ENCODE assay signal across 14 mouse cellular contexts in genomic region chr12:24877231-24877630, GRCm38 (mm10). TPM values are rescaled to one million over a fixed set of nuclear protein-coding genes. Genes with fewer than 3 reads are reported as not detected.
A peak's percentile ranks its signal among the peaks of the same experiment; 100 is the strongest.
DNase-seq lines count a peak whose midpoint lies in the region; ATAC-seq and TF ChIP-seq lines count a peak whose summit lies in the region.
"Had no signal": no experiment of that assay in that cellular context is flagged by ENCODE, and none has a peak within 500 bp of the region (broad histone marks: within the 10 kb centered on the region; RNA-seq: fewer than 3 reads in every experiment).

No protein-coding gene starts in this region.

- no peak overlapping the region for H3K27ac ChIP-seq in kidney, embryonic 16.5 days (ENCODE audit: low read length)
- peak overlapping the region; percentile 4; the same call in 1 of the 2 replicates for H3K27ac ChIP-seq in MEL (ENCODE audit: control insufficient read depth, low read depth, low read length)
- peak overlapping the region; percentile 67 for H3K27ac ChIP-seq in embryonic facial prominence, embryonic 14.5 days (replicated peaks; ENCODE audit: low read depth, low read length)
- H3K27ac ChIP-seq in liver, embryonic 15.5 days (replicated peaks): peak overlapping the region; percentile 94
- no peak overlapping the region for H3K27ac ChIP-seq in left cerebral cortex, adult 2 months
- H3K27ac ChIP-seq: forebrain, embryonic 10.5 days; hindbrain, embryonic 13.5 days had no signal

- DNase-seq in kidney, postnatal 14 days: no peak
- DNase-seq in MEL (ENCODE audit: low read depth, low spot score) (no peak), adipocyte (ENCODE audit: low spot score) (no peak)
- DNase-seq in embryonic facial prominence, embryonic 14.5 days (ENCODE audit: low spot score): peak; percentile 70
- no peak for DNase-seq in left cerebral cortex, adult 2 months (ENCODE audit: extremely low spot score in 1 of 2, low spot score in 2 of 2)
- DNase-seq in heart, postnatal 25 days (ENCODE audit: low spot score): no peak
- DNase-seq: kidney, adult 9 months; thymus, postnatal 14 days had no signal

- 0 out of 2 replicates have a peak, but pooled peaks have one; percentile 7 for ATAC-seq in kidney, embryonic 16.5 days (ENCODE audit: low FRiP score, low TSS enrichment)
- peak; percentile 67 for ATAC-seq in embryonic facial prominence, embryonic 14.5 days (ENCODE audit: low read depth)
- ATAC-seq in liver, embryonic 15.5 days (ENCODE audit: insufficient read depth): no peak

- H3K4me3 ChIP-seq in kidney, embryonic 16.5 days (ENCODE audit: low read length): no peak overlapping the region
- H3K4me3 ChIP-seq in MEL (ENCODE audit: control insufficient read depth in 1 of 2, insufficient read depth in 1 of 2, low read depth in 2 of 2, low read length in 2 of 2): no peak overlapping the region
- H3K4me3 ChIP-seq in embryonic facial prominence, embryonic 14.5 days (ENCODE audit: low read depth, low read length): no peak overlapping the region
- no peak overlapping the region for H3K4me3 ChIP-seq in liver, embryonic 15.5 days (replicated peaks)
- no peak overlapping the region for H3K4me3 ChIP-seq in left cerebral cortex, adult 2 months
- H3K4me3 ChIP-seq: forebrain, embryonic 10.5 days; hindbrain, embryonic 13.5 days; megakaryocyte, embryonic 14.5 days had no signal

- WGBS in kidney, embryonic 16.5 days: 46% methylated on average over 7 of the region's 7 CpGs
- WGBS in embryonic facial prominence, embryonic 14.5 days: 34% methylated on average over 7 of the region's 7 CpGs
- 80% methylated on average over 7 of the region's 7 CpGs for WGBS in liver, embryonic 15.5 days (ENCODE audit: insufficient replicate concordance)

- peaks cover 27% of the 10 kb centered on the region for H3K4me1 ChIP-seq in kidney, embryonic 16.5 days (ENCODE audit: insufficient read depth, low read length)
- H3K4me1 ChIP-seq in MEL (ENCODE audit: control insufficient read depth in 1 of 2, insufficient read depth in 2 of 2, low read length in 2 of 2): peaks cover 47 to 50% of the 10 kb centered on the region in 2 experiments
- H3K4me1 ChIP-seq in embryonic facial prominence, embryonic 14.5 days (ENCODE audit: control insufficient read depth, insufficient read depth, low read length): peaks cover 20% of the 10 kb centered on the region
- peaks cover 72% of the 10 kb centered on the region for H3K4me1 ChIP-seq in liver, embryonic 15.5 days (replicated peaks)

- H3K9me3 ChIP-seq in kidney, embryonic 16.5 days (ENCODE audit: low read length): no peaks in the 10 kb centered on the region
- no peaks in the 10 kb centered on the region for H3K9me3 ChIP-seq in MEL (replicated peaks; ENCODE audit: insufficient read depth, low read length)
- no peaks in the 10 kb centered on the region for H3K9me3 ChIP-seq in embryonic facial prominence, embryonic 14.5 days (ENCODE audit: control insufficient read depth, low read length)
- H3K9me3 ChIP-seq in liver, embryonic 15.5 days (replicated peaks): no peaks in the 10 kb centered on the region
- H3K9me3 ChIP-seq: forebrain, embryonic 10.5 days; hindbrain, embryonic 13.5 days; megakaryocyte, embryonic 14.5 days had no signal

- intact Hi-C loops in left cerebral cortex, adult 2 months (cut with DNase I): no loop called here
- intact Hi-C loops in heart, postnatal 25 days (cut with DNase I): no loop called here

- no peaks in the 10 kb centered on the region for H3K36me3 ChIP-seq in kidney, embryonic 16.5 days (ENCODE audit: insufficient read depth, low read length)
- peaks cover 0 to 36% of the 10 kb centered on the region in 2 experiments; a peak in 2 of 4 replicates for H3K36me3 ChIP-seq in MEL (ENCODE audit: control insufficient read depth in 1 of 2, insufficient read depth in 2 of 2, low read length in 2 of 2)
- no peaks in the 10 kb centered on the region for H3K36me3 ChIP-seq in embryonic facial prominence, embryonic 14.5 days (ENCODE audit: control insufficient read depth, insufficient read depth, low read length)
- no peaks in the 10 kb centered on the region for H3K36me3 ChIP-seq in liver, embryonic 15.5 days (replicated peaks)
- H3K36me3 ChIP-seq: hindbrain, embryonic 13.5 days had no signal

- H3K9ac ChIP-seq in kidney, embryonic 16.5 days (replicated peaks; ENCODE audit: low read length): no peak overlapping the region
- H3K9ac ChIP-seq in MEL (ENCODE audit: control insufficient read depth, low read depth, low read length, poor library complexity, severe bottlenecking): no peak overlapping the region
- peak overlapping the region; percentile 34; the same call in 1 of the 2 replicates for H3K9ac ChIP-seq in embryonic facial prominence, embryonic 14.5 days (ENCODE audit: low read depth, low read length)
- peak overlapping the region; percentile 17; the same call in 1 of the 2 replicates for H3K9ac ChIP-seq in liver, embryonic 15.5 days
- H3K9ac ChIP-seq: hindbrain, embryonic 13.5 days had no signal

- H3K4me2 ChIP-seq in kidney, embryonic 16.5 days (replicated peaks; ENCODE audit: low read depth, low read length): no peak overlapping the region
- no peak overlapping the region for H3K4me2 ChIP-seq in embryonic facial prominence, embryonic 14.5 days (ENCODE audit: low read depth, low read length)
- no peak overlapping the region for H3K4me2 ChIP-seq in liver, embryonic 15.5 days
- H3K4me2 ChIP-seq: heart, embryonic 11.5 days; hindbrain, embryonic 13.5 days had no signal

- no peaks in the 10 kb centered on the region for H3K27me3 ChIP-seq in kidney, embryonic 16.5 days (ENCODE audit: insufficient read depth, low read length)
- H3K27me3 ChIP-seq in MEL (ENCODE audit: control insufficient read depth in 1 of 2, insufficient read depth in 2 of 2, low read length in 2 of 2): no peaks in the 10 kb centered on the region
- H3K27me3 ChIP-seq in embryonic facial prominence, embryonic 14.5 days (replicated peaks; ENCODE audit: control insufficient read depth, insufficient read depth, low read length): no peaks in the 10 kb centered on the region
- H3K27me3 ChIP-seq in liver, embryonic 15.5 days: no peaks in the 10 kb centered on the region
- H3K27me3 ChIP-seq: hindbrain, embryonic 13.5 days had no signal

- no peak for TF ChIP-seq EP300 in MEL (IDR thresholded peaks at IDR 0.05; ENCODE audit: low read depth in 1 of 2, low read length in 2 of 2)

- H3K79me2 ChIP-seq in MEL (ENCODE audit: control insufficient read depth, insufficient read depth, low read length, poor library complexity): 0 out of 2 replicates have a peak, but pooled peaks cover 2% of the 10 kb centered on the region

- TF ChIP-seq CTCF in MEL (IDR thresholded peaks at IDR 0.05 in 2 of 3, conservative IDR thresholded peaks at IDR 0.05 in 1 of 3; ENCODE audit: control insufficient read depth in 1 of 3, insufficient read depth in 1 of 3, low read depth in 2 of 3, low read length in 3 of 3, poor library complexity in 1 of 3, severe bottlenecking in 1 of 3): no peak
- no peak for TF ChIP-seq CTCF in left cerebral cortex, adult 2 months (IDR thresholded peaks at IDR 0.05)

- no peak for TF ChIP-seq POLR2A in MEL (IDR thresholded peaks at IDR 0.05; ENCODE audit: control insufficient read depth in 1 of 2, insufficient read depth in 1 of 2, low read depth in 1 of 2, low read length in 2 of 2, poor library complexity in 1 of 2)

- TF ChIP-seq RAD21 in MEL (IDR thresholded peaks at IDR 0.05; ENCODE audit: low read depth, low read length): no peak

TF ChIP-seq in MEL, 35 proteins besides CTCF, POLR2A, EP300 and RAD21:
- TF ChIP-seq E2F4 (IDR thresholded peaks at IDR 0.05; ENCODE audit: borderline replicate concordance, low read depth, low read length): no peak
- no peak for TF ChIP-seq NELFE (IDR thresholded peaks at IDR 0.05; ENCODE audit: low read depth, low read length)
- TF ChIP-seq ZMIZ1 (IDR thresholded peaks at IDR 0.05; ENCODE audit: low read depth, low read length): no peak
- TF ChIP-seq GABPA (IDR thresholded peaks at IDR 0.05; ENCODE audit: low read depth, low read length): no peak
- TF ChIP-seq USF2 (IDR thresholded peaks at IDR 0.05; ENCODE audit: borderline replicate concordance in 1 of 2, insufficient read depth in 1 of 2, low read depth in 1 of 2, low read length in 2 of 2): no peak
- no peak for TF ChIP-seq TBP (IDR thresholded peaks at IDR 0.05; ENCODE audit: low read depth, low read length)
- no peak for TF ChIP-seq MYB (IDR thresholded peaks at IDR 0.05; ENCODE audit: low read depth, low read length)
- TF ChIP-seq NRF1 (IDR thresholded peaks at IDR 0.05; ENCODE audit: insufficient read depth, low read depth, low read length, poor library complexity, severe bottlenecking): no peak
- no peak for TF ChIP-seq ZC3H11A (IDR thresholded peaks at IDR 0.05; ENCODE audit: low read depth, low read length)
- no peak for TF ChIP-seq ETS1 (IDR thresholded peaks at IDR 0.05; ENCODE audit: low read depth, low read length)
- no peak for TF ChIP-seq MAZ (IDR thresholded peaks at IDR 0.05; ENCODE audit: low read depth, low read length)
- no peak for TF ChIP-seq UBTF (IDR thresholded peaks at IDR 0.05; ENCODE audit: borderline replicate concordance, insufficient read depth, low read depth, low read length)
- TF ChIP-seq CHD1 (IDR thresholded peaks at IDR 0.05; ENCODE audit: low read depth, low read length): no peak
- TF ChIP-seq SIN3A (IDR thresholded peaks at IDR 0.05; ENCODE audit: low read length): no peak
- no peak for TF ChIP-seq MAFK (IDR thresholded peaks at IDR 0.05; ENCODE audit: borderline replicate concordance, low read depth, low read length)

RNA-seq across cellular contexts. Expression of gene Mboat2, which starts 46.6 kb away (rescaled TPM):
- polyA plus RNA-seq in kidney, embryonic 16.5 days (2015; fragmentation: Nextera tagmentation; extraction: Ambion mirVana): 44.7 and 44.9 TPM in 2 replicates
- total RNA-seq in MEL (2012; rRNA removed): 13.5 and 14.4 TPM in 2 replicates
- polyA plus RNA-seq in MEL (2012; ENCODE audit: insufficient read depth in 1 of 2, insufficient read length in 2 of 2, low read depth in 1 of 2, low replicate concordance in 2 of 2, missing spikeins in 1 of 2): 10 to 100 TPM in 1 of 2 experiments, not detected in 1; 13.5 TPM
- polyA plus RNA-seq in embryonic facial prominence, embryonic 14.5 days (2014; fragmentation: Nextera tagmentation; extraction: Ambion mirVana): 50.5 and 55.5 TPM in 2 replicates
- 3.9 and 4.3 TPM in 2 replicates for polyA plus RNA-seq in liver, embryonic 15.5 days (2015; fragmentation: Nextera tagmentation; extraction: Ambion mirVana)
- total RNA-seq in left cerebral cortex, adult 2 months (2021): 10 to 100 TPM; 78.7 to 85.3 TPM
- 10 to 100 TPM; 10.5 to 16.2 TPM for total RNA-seq in heart, postnatal 25 days (2021)

Comparison
In these comparisons a context has a peak if more than half of its experiments do, and no peak if none do; other contexts are left out.
1. H3K27ac ChIP-seq: peak in MEL (single experiment), embryonic facial prominence, embryonic 14.5 days (single experiment) and liver, embryonic 15.5 days (single experiment); none in kidney, embryonic 16.5 days (single experiment) and left cerebral cortex, adult 2 months (single experiment).
2. H3K9ac ChIP-seq: peak in embryonic facial prominence, embryonic 14.5 days (single experiment) and liver, embryonic 15.5 days (single experiment); none in kidney, embryonic 16.5 days (single experiment) and MEL (single experiment).